Mouse (Mus musculus) mammary gland, adult 2 months (tissue): ENCODE data around the gene Olfr1381. TPM values are rescaled to one million over a fixed set of nuclear protein-coding genes. Genes with fewer than 3 reads are reported as not detected.

ENCODE experiments used
- polyA plus RNA-seq: library from polyadenylated mRNA; depleted of rRNA; stranded (reverse); fragments of >200 nt; gene quantifications from 2 replicates; pipeline ENCODE4 v1.2.3, GENCODE M21; 2012; ENCODE audit warnings: low replicate concordance; rRNA removed

Gene Olfr1381
- polyA plus RNA-seq: not detected in 2 replicates

DNA sequence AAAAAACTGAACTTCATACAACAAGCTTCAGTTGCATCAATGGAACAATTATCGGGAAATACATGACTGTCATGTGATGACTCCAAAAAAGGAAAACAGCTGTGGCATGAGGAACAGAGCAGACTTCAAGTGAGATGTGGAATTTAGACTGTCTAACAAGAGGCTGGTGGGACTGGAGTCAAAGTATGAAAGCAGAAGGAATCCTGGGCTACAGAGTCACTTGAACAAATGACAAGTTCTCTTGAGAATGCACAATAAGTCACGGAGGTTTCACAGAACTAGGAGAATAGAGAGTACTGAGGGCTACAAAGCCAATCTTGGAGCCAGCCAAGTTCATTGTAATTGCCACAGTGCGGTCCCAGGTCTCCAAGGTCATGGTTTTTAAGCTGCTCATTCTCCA lies at the start of gene Olfr1381:
Gene Olfr1381, plus strand, starts transcription at position 301 of the 400 bp plus-strand sequence.

DNA sequence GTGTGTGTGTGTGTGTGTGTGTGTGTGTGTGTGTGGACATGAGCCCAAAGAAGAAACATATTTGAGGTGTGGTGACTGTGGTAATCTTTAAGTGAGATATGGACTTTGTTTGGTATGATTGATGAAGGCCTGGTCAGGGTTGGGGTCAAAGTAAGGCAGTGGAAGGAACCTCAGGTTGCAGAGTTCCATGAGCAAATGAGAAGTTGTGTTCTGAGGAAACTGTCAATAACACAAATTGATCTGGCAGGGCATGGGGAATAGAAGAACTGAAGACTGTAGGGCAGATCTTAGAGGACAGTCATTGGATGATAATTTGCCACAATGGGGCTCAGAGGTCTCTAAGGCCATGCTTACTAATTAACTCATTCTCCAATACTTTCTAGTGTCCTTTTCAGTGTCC lies 23.9 kb upstream of the Olfr1381 start, which contains the start of gene Olfr1383:
Gene Olfr1383, plus strand, starts transcription at position 301 of the 400 bp plus-strand sequence.

DNA sequence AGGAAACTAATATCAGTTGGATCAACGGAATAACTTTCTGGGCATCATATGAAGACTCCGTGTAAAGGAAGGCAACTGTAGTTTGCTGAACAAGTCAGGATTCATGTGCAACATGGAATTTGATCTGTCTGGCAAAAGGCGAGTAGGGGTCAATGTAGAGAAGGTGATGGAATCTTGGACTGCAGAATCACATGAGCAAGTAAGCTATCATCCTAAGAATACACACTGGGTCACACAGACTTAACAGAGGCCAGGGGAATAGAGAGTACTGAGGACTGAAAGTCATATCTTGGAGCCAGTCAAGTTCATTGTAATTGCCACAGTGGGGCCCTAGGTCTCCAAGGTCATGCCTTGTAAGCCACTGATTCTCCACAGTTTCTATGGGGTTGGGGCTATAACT lies 15.3 kb upstream of the Olfr1381 start, which contains the start of gene Olfr1382:
Gene Olfr1382, plus strand, starts transcription at position 301 of the 400 bp plus-strand sequence.

DNA sequence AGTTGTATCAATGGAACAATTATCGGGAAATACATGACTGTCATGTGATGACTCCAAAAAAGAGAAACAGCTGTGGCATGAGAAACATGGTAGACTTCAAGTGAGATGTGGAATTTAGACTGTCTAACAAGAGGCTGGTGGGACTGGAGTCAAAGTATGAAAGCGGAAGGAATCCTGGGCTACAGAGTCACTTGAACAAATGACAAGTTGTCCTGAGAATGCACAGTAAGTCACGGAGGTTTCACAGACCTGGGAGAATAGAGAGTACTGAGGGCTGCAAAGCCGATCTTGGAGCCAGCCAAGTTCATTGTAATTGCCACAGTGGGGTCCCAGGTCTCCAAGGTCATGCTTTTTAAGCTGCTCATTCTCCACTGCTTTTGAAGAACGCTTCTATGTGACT lies 13.3 kb downstream of the Olfr1381 start, which contains the start of gene Olfr1380:
Gene Olfr1380, plus strand, starts transcription at position 301 of the 400 bp plus-strand sequence.

Other genes with a start within 250 kb of the Olfr1381 start
- not detected in 2 replicates for gene Olfr10, start 238.7 kb upstream of the Olfr1381 start, polyA plus RNA-seq
- not detected in 2 replicates for gene Olfr1391, start 220.7 kb upstream of the Olfr1381 start, polyA plus RNA-seq
- gene Olfr1390, start 208.3 kb upstream of the Olfr1381 start, polyA plus RNA-seq: not detected in 2 replicates
- gene Olfr1389, start 120.4 kb upstream of the Olfr1381 start, polyA plus RNA-seq: not detected in 2 replicates
- gene Olfr1388, start 106.8 kb upstream of the Olfr1381 start, polyA plus RNA-seq: 0.06 and 0.53 TPM in 2 replicates
- gene Olfr1387, start 88.1 kb upstream of the Olfr1381 start, polyA plus RNA-seq: not detected in 2 replicates
- gene Olfr1386, start 78.4 kb upstream of the Olfr1381 start, polyA plus RNA-seq: not detected in 2 replicates
- gene Olfr1385, start 54.4 kb upstream of the Olfr1381 start, polyA plus RNA-seq: not detected in 2 replicates
- not detected in 2 replicates for gene Olfr1384, start 36.7 kb upstream of the Olfr1381 start, polyA plus RNA-seq
- not detected in 2 replicates for gene Olfr1383, start 23.8 kb upstream of the Olfr1381 start, polyA plus RNA-seq
- gene Olfr1382, start 15.2 kb upstream of the Olfr1381 start, polyA plus RNA-seq: not detected in 2 replicates
- not detected in 2 replicates for gene Olfr1380, start 13.4 kb downstream of the Olfr1381 start, polyA plus RNA-seq
- 8.6 and 9.8 TPM in 2 replicates for gene Flt4, start 65.8 kb downstream of the Olfr1381 start, polyA plus RNA-seq
- 1.7 and 1.9 TPM in 2 replicates for gene Scgb3a1, start 120.2 kb downstream of the Olfr1381 start, polyA plus RNA-seq
- gene Cnot6, start 169.3 kb downstream of the Olfr1381 start, polyA plus RNA-seq: 6.1 and 14.9 TPM in 2 replicates